Mouse (Mus musculus) lung, postnatal 0 days (tissue): ENCODE results near the gene Pdxp. TPM values are rescaled to one million over a fixed set of nuclear protein-coding genes. Genes with fewer than 3 reads are reported as not detected.

Source experiments
- ATAC-seq: fragments of 200-750 bp; cut with Nextera tagmentation; 2 replicates; pipeline ENCODE4 v1.8.0; 2017; ENCODE audit warnings: moderate library complexity
- DNase-seq: peaks from one replicate; pipeline ENCODE4 v3.0.0-alpha.2; 2016; ENCODE audit warnings: low spot score
- H3K27ac ChIP-seq: fragments of 300-500 bp; sonication (generic); 2 replicates; pipeline ENCODE4 v1.5.1; 2014; ENCODE audit warnings: antibody characterized with exemption, mild to moderate bottlenecking, low read length, mixed read lengths
- H3K27me3 ChIP-seq: fragments of 300-500 bp; sonication (generic); replicated peaks from 2 replicates; pipeline ENCODE4 v1.6.1; 2014; ENCODE audit warnings: low read length, mixed read lengths; ENCODE audit not compliant: insufficient read depth
- H3K36me3 ChIP-seq: fragments of 300-500 bp; sonication (generic); 2 replicates; pipeline ENCODE4 v1.6.1; 2014; ENCODE audit warnings: low read length, mixed read lengths; ENCODE audit not compliant: insufficient read depth
- H3K4me1 ChIP-seq: fragments of 300-500 bp; sonication (generic); 2 replicates; pipeline ENCODE4 v1.6.1; 2014; ENCODE audit warnings: antibody characterized with exemption, low read depth, low read length, mixed read lengths; ENCODE audit not compliant: insufficient read depth
- H3K4me2 ChIP-seq: fragments of 300-500 bp; sonication (generic); replicated peaks from 2 replicates; pipeline ENCODE4 v1.6.1; 2014; ENCODE audit warnings: low read depth, mild to moderate bottlenecking, low read length, moderate library complexity, mixed read lengths
- H3K4me3 ChIP-seq: fragments of 300-500 bp; sonication (generic); 2 replicates; pipeline ENCODE4 v1.5.1; 2014; ENCODE audit warnings: low read depth, low read length
- H3K9ac ChIP-seq: fragments of 300-500 bp; sonication (generic); replicated peaks from 2 replicates; pipeline ENCODE4 v1.6.1; 2014; ENCODE audit warnings: low read depth, mild to moderate bottlenecking
- H3K9me3 ChIP-seq: fragments of 300-500 bp; sonication (generic); 2 replicates; pipeline ENCODE4 v1.6.1; 2016; ENCODE audit warnings: low read length, mixed read lengths
- CTCF ChIP-seq: IDR thresholded peaks from 2 replicates; pipeline ENCODE4 v1.5.1; 2016; ENCODE audit warnings: antibody characterized with exemption, mild to moderate bottlenecking
- EP300 ChIP-seq: IDR thresholded peaks from 2 replicates; pipeline ENCODE4 v1.6.1; 2016; ENCODE audit warnings: antibody characterized with exemption, mild to moderate bottlenecking, control low read depth
- WGBS: fragments of 180-500 bp; shearing (Covaris S2); extraction: QIAGEN DNeasy Blood & Tissue Kit; methylation state at CpG from one replicate; pipeline ENCODE4 v1.1.7; 2014; 5-methylcytosine and 5-hydroxymethylcytosine counted together
- polyA plus RNA-seq: library from polyadenylated mRNA; unstranded; fragments of >200 nt; fragmentation: Nextera tagmentation; extraction: Ambion mirVana; gene quantifications from 2 replicates; pipeline ENCODE4 v1.2.1, GENCODE M21; 2015

Pdxp gene
- polyA plus RNA-seq, 1 experiment from 2014 or later, result 1.9 TPM

DNA sequence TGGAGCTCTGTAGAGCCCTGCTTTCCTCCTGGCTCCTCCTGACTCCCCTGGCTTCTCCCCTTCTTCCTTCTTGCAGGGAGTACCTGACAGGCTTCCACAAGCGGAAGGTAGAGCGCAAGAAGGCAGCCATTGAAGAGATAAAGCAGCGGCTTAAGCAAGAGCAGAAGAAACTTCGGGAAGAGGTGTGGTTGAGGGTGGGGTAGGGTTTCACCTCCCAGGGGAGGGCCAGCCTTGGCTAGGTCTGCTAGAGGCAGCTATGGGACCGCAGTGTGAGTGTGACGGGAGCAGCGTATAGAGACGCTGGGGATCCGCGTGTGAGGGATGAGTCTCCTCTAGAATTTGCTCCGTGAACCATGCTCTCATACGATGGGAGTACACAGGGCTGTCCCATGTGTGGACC, 22.7 kb downstream of the Pdxp start:
- H3K4me3 ChIP-seq, result no peak overlapping the region
- DNase-seq (no peak), ATAC-seq (no peak)
- TF ChIP-seq EP300 (no peak), CTCF (no peak)
- H3K36me3 ChIP-seq, result 0 out of 2 replicates have a peak, but pooled peaks cover 13% of the 10 kb centered on the region
- WGBS, result 92% methylated on average over 12 of the region's 12 CpGs
- no peaks in the 10 kb centered on the region for H3K9me3 ChIP-seq
- H3K4me1 ChIP-seq, result no peaks in the 10 kb centered on the region
- H3K4me2 ChIP-seq, result no peak overlapping the region
- no peak overlapping the region for H3K27ac ChIP-seq
- H3K27me3 ChIP-seq, result no peaks in the 10 kb centered on the region
- H3K9ac ChIP-seq, result no peak overlapping the region

- Histone ChIP-seq H3K9ac (no peak overlapping the region), H3K4me2 (no peak overlapping the region), H3K4me3 (no peak overlapping the region), H3K4me1 (no peaks in the 10 kb centered on the region), H3K27ac (no peak overlapping the region), H3K36me3 (0 out of 2 replicates have a peak, but pooled peaks cover 15% of the 10 kb centered on the region), H3K27me3 (no peaks in the 10 kb centered on the region), H3K9me3 (no peaks in the 10 kb centered on the region)
- DNase-seq (no peak), ATAC-seq (no peak)
- TF ChIP-seq CTCF (no peak), EP300 (no peak)
- 89% methylated on average over 10 of the region's 10 CpGs for WGBS
These were observed 23.6 kb downstream of the Pdxp start for GRCm38 (mm10) chr15:78937311-78937710.

GRCm38 (mm10) chr15:78937963-78938362, 24.2 kb downstream of the Pdxp start:
- WGBS, result 86% methylated on average over 2 of the region's 2 CpGs
- Histone ChIP-seq H3K27me3 (no peaks in the 10 kb centered on the region), H3K36me3 (0 out of 2 replicates have a peak, but pooled peaks cover 15% of the 10 kb centered on the region), H3K9me3 (no peaks in the 10 kb centered on the region), H3K4me1 (no peaks in the 10 kb centered on the region), H3K9ac (no peak overlapping the region), H3K4me2 (no peak overlapping the region), H3K4me3 (no peak overlapping the region), H3K27ac (no peak overlapping the region)
- DNase-seq (no peak), ATAC-seq (no peak)
- TF ChIP-seq EP300, result no peak
- no peak for TF ChIP-seq CTCF

- no peaks in the 10 kb centered on the region for H3K27me3 ChIP-seq
- no peak overlapping the region for H3K4me3 ChIP-seq
- no peaks in the 10 kb centered on the region for H3K4me1 ChIP-seq
- H3K9me3 ChIP-seq, result no peaks in the 10 kb centered on the region
- 90% methylated on average over 13 of the region's 13 CpGs for WGBS
- H3K9ac ChIP-seq, result no peak overlapping the region
- DNase-seq, result no peak
- no peak overlapping the region for H3K4me2 ChIP-seq
- TF ChIP-seq CTCF (no peak), EP300 (no peak)
- no peak for ATAC-seq
- 0 out of 2 replicates have a peak, but pooled peaks cover 15% of the 10 kb centered on the region for H3K36me3 ChIP-seq
- H3K27ac ChIP-seq, result no peak overlapping the region
These were observed 26.6 kb downstream of the Pdxp start for GRCm38 (mm10) chr15:78940325-78940724.

DNA sequence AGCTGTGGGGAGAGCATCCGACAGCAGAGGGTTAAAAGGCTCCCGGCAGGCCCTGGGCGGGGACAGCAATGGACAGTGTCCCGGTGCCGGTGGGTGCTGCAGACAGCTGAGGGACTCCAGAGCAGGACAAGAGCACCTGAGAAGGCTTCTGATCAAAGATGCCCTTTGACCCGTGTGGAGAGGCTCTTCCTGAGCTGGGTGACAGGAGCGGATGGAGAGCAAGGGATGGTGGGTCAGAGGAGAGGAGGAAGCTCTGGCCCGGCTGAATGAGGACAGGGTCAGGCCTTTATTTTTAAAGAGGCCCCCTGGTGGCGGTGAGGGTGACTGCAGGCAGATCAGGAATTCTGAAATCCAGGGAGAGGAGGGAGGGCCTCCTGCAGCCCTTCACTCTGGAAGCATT, 28.9 kb downstream of the Pdxp start:
- TF ChIP-seq CTCF, result peak; percentile 86
- TF ChIP-seq EP300, result no peak
- Histone ChIP-seq H3K4me3 (peak overlapping the region; percentile 14; the same call in 1 of the 2 replicates), H3K27ac (no peak overlapping the region), H3K27me3 (no peaks in the 10 kb centered on the region), H3K4me2 (peak overlapping the region; percentile 57), H3K9me3 (no peaks in the 10 kb centered on the region), H3K9ac (no peak overlapping the region; the same call in 1 of the 2 replicates), H3K36me3 (0 out of 2 replicates have a peak, but pooled peaks cover 15% of the 10 kb centered on the region), H3K4me1 (no peaks in the 10 kb centered on the region)
- WGBS, result 3% methylated on average over 9 of the region's 9 CpGs
- ATAC-seq (peak; percentile 68), DNase-seq (peak; percentile 88)

GRCm38 (mm10) chr15:78946232-78946631, 32.5 kb downstream of the Pdxp start:
- TF ChIP-seq EP300 (no peak), CTCF (no peak)
- no peak overlapping the region for H3K4me2 ChIP-seq
- 0 out of 2 replicates have a peak, but pooled peaks cover 3% of the 10 kb centered on the region for H3K36me3 ChIP-seq
- H3K27ac ChIP-seq, result no peak overlapping the region
- no peaks in the 10 kb centered on the region for H3K27me3 ChIP-seq
- ATAC-seq (no peak), DNase-seq (no peak)
- no peak overlapping the region for H3K9ac ChIP-seq
- WGBS, result 58% methylated on average over 7 of the region's 7 CpGs
- no peaks in the 10 kb centered on the region for H3K4me1 ChIP-seq
- H3K9me3 ChIP-seq, result no peaks in the 10 kb centered on the region
- H3K4me3 ChIP-seq, result no peak overlapping the region

GRCm38 (mm10) chr15:78947657-78948056, 33.9 kb downstream of the Pdxp start, which contains the start of gene Triobp:
Triobp (plus strand) TSS chr15:78947724.
- H3K4me1 ChIP-seq, result no peaks in the 10 kb centered on the region
- DNase-seq (peak; percentile 99), ATAC-seq (peak; percentile 100)
- no peaks in the 10 kb centered on the region for H3K9me3 ChIP-seq
- 0% methylated on average over 24 of the region's 24 CpGs for WGBS
- peak within 1 kb of the TSS; percentile 17; the same call in 1 of the 2 replicates for H3K4me3 ChIP-seq
- H3K27me3 ChIP-seq, result no peaks in the 10 kb centered on the region
- no peak within 1 kb of the TSS for H3K27ac ChIP-seq
- H3K4me2 ChIP-seq, result peak within 1 kb of the TSS; percentile 54
- no peak within 1 kb of the TSS for H3K9ac ChIP-seq
- TF ChIP-seq CTCF, result no peak
- no peak for TF ChIP-seq EP300
- no peaks in the 10 kb centered on the region for H3K36me3 ChIP-seq
